Mouse (Mus musculus) embryo, embryonic 10.5 days (tissue): ENCODE data around the gene Olfr600.
"Not testable (repeated sequence)": the region's sequence is repeated elsewhere in the genome, so short reads cannot be mapped to it uniquely, and the experiment has no call there.

Source experiments
- DNase-seq: peaks from one replicate; pipeline ENCODE4 v3.0.0-alpha.2; 2015; ENCODE audit warnings: low spot score

Gene Olfr600

GRCm38 (mm10) chr7:103349569-103349968 is at the start of gene Olfr600:
Gene Olfr600, minus strand, starts transcription at chr7:103349669.
- no peak for DNase-seq

DNA sequence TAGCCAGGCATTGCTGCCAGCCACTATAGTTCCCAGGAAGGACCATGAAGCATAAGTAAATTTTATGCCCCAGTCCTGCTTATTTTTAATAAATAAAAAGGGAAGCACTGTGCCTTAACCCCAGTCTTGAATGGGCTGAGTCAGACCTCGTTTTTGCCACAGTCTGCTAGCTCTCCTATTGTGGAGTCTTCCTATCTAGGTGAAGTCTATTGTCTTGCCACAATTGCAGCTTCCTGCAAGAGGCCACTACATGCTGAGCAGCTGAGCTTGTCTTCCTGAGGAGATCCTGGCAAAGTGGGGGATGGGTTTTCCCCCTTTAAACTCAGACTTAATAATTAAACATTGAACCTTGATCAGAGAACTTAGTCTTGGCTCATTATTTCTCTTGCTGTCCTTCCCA is 49.5 kb upstream of the Olfr600 start:
- DNase-seq = no peak

DNA sequence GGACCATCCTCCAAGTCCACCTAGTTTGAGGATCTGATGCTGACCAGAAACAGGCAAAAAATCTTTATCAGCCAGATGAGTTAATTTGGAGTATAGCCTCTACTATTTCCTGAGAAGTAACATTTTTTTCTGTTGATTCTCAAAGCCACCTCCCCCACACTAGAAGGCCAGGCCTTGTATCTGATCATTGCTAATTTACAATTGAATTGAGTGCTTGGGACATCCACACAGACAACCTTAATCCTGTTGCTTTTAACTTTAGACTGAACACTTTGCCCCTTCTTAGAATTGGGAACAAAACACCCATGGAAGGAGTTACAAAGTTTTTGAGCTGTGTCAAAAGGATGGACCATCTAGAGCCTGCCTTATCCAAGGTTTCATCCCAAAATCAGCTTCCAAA is 48.3 kb upstream of the Olfr600 start:
- no peak for DNase-seq

DNA sequence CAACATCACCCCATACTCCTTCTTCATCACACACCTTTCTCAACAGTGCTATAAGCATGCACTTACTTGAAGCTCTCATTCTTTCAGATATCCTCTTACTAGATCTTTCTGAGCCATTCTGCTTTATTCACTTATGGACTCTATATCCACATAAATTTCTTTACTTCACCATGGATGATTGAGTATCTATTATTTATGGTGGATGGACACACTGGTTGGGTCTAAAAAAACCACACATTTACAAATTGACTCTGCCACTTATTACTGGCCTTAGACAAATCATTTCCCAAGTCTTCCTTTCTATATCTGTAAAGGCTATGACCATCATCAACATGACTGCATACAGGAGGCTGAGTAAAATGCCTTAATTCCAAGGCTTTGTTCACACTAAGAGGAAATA is 36.6 kb upstream of the Olfr600 start, which contains the start of gene Olfr603:
Gene Olfr603 (minus strand): TSS at position 101 of the 400 bp plus-strand sequence.
- DNase-seq = no peak

DNA sequence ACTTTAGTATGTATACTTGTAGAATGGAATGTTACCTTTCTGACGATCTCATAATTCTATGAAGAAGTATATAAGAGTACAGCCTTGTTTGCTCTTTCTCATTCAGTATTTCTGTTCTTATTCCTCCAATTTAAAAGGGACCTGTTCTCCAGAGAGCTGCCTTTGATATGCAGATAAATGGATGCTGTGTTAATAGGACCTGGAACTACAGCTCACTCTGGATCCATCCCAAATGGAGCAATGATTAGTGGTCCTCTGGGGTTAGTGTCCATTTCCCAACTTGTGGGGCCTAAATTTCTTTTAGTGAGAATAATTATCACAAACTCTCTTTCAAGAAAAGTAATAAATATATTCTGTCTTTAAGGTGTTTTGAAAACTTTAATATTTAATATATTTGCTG is 13.1 kb upstream of the Olfr600 start, which contains the start of gene Olfr601:
Gene Olfr601 (minus strand): TSS at position 101 of the 400 bp plus-strand sequence.
- no peak for DNase-seq

GRCm38 (mm10) chr7:103335617-103336016 is 13.9 kb downstream of the Olfr600 start, which contains the start of gene Olfr599:
Gene Olfr599, plus strand, starts transcription at chr7:103335917.
- no peak for DNase-seq

GRCm38 (mm10) chr7:103323268-103323667 is 26.2 kb downstream of the Olfr600 start, which contains the start of gene Olfr598:
Gene Olfr598, plus strand, starts transcription at chr7:103323568.
- no peak for DNase-seq

GRCm38 (mm10) chr7:103316015-103316414 is 33.5 kb downstream of the Olfr600 start, which contains the start of gene Olfr597:
Gene Olfr597, plus strand, starts transcription at chr7:103316315.
- DNase-seq = not testable (repeated sequence)

GRCm38 (mm10) chr7:103305348-103305747 is 44.1 kb downstream of the Olfr600 start, which contains the start of gene Olfr596:
Gene Olfr596, plus strand, starts transcription at chr7:103305648.
- not testable (repeated sequence) for DNase-seq
